Mouse (Mus musculus): ENCODE measurements around the gene Btbd35f6.
"Not testable (repeated sequence)": the region's sequence is repeated elsewhere in the genome, so short reads cannot be mapped to it uniquely, and the experiment has no call there.

The Btbd35f6 gene

DNA sequence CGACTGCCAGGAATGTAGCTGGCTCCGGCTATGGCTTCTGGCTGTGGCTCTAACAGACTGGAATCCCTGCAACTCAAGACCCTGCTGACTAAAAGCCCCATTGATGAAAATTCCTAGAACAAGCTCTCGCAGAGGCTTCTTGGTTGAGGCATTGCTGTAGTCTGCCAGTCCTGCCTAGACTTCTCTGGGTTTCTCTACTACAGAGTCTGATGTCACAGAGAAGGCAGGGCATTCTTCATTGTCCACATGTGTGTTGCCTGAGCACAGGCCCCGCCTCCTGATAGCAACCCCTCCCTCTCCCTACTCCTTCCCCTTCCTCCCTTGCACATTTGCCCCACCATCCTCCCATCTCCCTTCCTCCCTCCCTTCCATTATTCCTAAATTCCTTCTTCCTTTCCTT is at the start of gene Btbd35f6:
TSS of gene Btbd35f6 (minus strand) at position 101 of the 400 bp plus-strand sequence.
- not testable (repeated sequence) for DNase-seq (ENCODE audit: low spot score)

DNA sequence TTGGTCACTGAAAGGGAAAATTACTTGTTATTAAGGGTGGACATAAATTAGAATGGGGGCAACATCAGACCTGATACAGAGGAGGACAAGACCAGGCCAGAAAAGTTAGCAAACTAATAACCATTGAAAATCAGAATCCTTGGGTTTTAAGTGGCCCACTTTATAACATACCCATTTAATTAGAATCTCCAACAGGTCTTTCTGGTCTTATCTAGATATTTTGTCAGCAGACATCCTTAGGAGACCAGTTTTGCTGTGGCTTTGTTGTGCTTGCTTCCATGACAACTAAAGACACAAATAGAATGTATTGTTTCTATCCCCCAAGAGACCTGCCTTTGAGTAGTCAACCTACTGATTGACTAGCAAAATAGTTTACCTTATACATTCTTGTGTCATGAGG is 30.4 kb upstream of the Btbd35f6 start, which contains the start of gene Gm21870:
TSS of gene Gm21870 (minus strand) at position 101 of the 400 bp plus-strand sequence.
- DNase-seq (ENCODE audit: low spot score): not testable (repeated sequence)

DNA sequence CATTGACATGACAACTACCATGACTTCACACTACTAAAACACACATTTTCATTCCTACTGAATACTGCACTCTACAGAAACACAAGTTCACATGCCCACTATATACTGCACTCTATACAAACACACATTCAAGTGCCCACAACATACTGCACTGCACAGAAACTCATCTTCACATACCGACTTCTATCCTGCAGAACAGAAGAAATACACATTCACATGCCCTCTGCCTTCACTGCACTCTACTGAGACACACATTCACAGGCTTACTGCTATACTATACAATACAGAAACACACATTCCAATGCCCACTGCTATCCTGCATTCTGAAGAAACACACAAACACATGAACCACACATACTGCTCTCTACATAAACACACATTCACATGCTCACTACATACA is 26.1 kb downstream of the Btbd35f6 start:
- DNase-seq (ENCODE audit: low spot score): not testable (repeated sequence)

DNA sequence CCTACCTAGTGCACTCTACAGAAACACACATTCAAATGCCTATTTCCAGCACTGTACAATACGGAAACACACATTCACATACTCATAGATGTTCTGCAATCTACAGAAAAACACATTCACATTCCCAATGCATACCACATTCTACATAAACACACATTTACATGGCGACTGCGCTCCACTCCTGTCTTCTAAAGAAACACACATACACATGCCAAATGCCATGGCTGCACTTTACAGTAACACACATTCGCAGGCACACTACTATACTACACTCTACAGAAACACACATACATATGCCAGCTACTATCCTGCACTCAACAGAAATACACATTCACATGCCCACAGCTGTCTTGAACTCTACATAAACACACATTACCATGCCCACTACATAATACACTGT is 28.1 kb downstream of the Btbd35f6 start:
- not testable (repeated sequence) for DNase-seq (ENCODE audit: low spot score)

DNA sequence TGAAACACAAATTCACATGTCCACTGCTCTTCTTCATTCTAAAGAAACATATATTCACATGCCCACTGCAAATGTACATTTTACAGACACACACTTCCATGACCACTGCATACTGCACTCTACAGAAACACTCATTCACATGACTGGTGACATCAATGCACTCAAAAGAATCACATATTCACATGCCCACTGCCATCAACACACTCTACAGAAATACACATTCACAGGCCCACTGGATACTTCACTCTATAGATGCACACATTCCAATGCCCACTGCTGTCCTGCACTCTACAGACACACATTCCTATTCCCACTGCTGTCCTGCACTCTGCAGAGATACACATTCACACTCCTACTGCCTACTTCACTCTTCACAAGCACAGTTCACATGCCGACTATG is 30.0 kb downstream of the Btbd35f6 start:
- not testable (repeated sequence) for DNase-seq (ENCODE audit: low spot score)

DNA sequence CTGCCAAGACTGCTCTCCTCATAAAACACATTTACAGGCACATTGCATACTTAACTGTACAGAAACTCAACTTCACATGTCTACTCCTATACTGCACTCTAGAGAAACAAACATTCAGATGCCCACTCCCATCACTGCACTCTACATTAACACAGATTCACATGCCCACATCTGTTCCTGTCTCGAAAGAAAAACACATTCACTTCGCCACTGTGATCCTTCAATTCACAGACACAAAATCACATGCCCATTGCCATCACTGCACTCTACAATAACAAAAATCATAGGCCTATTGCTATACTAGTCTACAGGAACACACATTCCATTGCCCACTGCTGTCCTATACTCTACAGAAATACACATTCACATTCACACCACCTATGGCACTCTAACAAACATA is 30.9 kb downstream of the Btbd35f6 start:
- DNase-seq (ENCODE audit: low spot score): not testable (repeated sequence)

Measured in spleen, adult 12 weeks (tissue).